Mouse (Mus musculus): ENCODE results near the gene Orm2. TPM values are rescaled to one million over a fixed set of nuclear protein-coding genes. Genes with fewer than 3 reads are reported as not detected.

Orm2 gene
- total and polyA plus RNA-seq, 2 experiments = 55.0 to 66.8 TPM

- no peak overlapping the region for H3K27ac ChIP-seq (replicated peaks; ENCODE audit: insufficient read depth, low read depth, low read length)
- WGBS = 90% methylated on average over 4 of the region's 4 CpGs
- H3K9ac ChIP-seq (ENCODE audit: low read depth, low read length) = no peak overlapping the region
Observed at GRCm38 (mm10) chr4:63382676-63383369, 20.6 kb downstream of the Orm2 start.

GRCm38 (mm10) chr4:63383474-63383873 is 21.2 kb downstream of the Orm2 start:
- Histone ChIP-seq H3K9ac (ENCODE audit: low read depth, low read length) (no peak overlapping the region), H3K27ac (replicated peaks; ENCODE audit: insufficient read depth, low read depth, low read length) (no peak overlapping the region), H3K79me2 (ENCODE audit: control insufficient read depth, insufficient read depth, low read length) (no peaks in the 10 kb centered on the region), H3K36me3 (ENCODE audit: control insufficient read depth, insufficient read depth, low read length) (no peaks in the 10 kb centered on the region), H3K4me3 (ENCODE audit: insufficient read depth, low read depth, low read length) (no peak overlapping the region), H3K27me3 (ENCODE audit: control insufficient read depth, insufficient read depth, low read length) (no peaks in the 10 kb centered on the region), H3K4me1 (ENCODE audit: control insufficient read depth, insufficient read depth, low read length) (no peaks in the 10 kb centered on the region)
- WGBS = 89% methylated on average over 12 of the region's 12 CpGs
- TF ChIP-seq CTCF (IDR thresholded peaks at IDR 0.05; ENCODE audit: low read depth, low read length) (no peak), POLR2A (IDR thresholded peaks at IDR 0.05; ENCODE audit: extremely low read depth, insufficient read depth, low read length) (no peak)
- DNase-seq (ENCODE audit: extremely low read depth, low read depth, low spot score) = no peak

More at GRCm38 (mm10) chr4:63382676-63383369, 20.6 kb downstream of the Orm2 start:
- no peak for DNase-seq (ENCODE audit: extremely low read depth, low read depth, low spot score)
- Histone ChIP-seq H3K27me3 (ENCODE audit: control insufficient read depth, insufficient read depth, low read length) (no peaks in the 10 kb centered on the region), H3K4me3 (ENCODE audit: insufficient read depth, low read depth, low read length) (no peak overlapping the region), H3K36me3 (ENCODE audit: control insufficient read depth, insufficient read depth, low read length) (no peaks in the 10 kb centered on the region), H3K79me2 (ENCODE audit: control insufficient read depth, insufficient read depth, low read length) (no peaks in the 10 kb centered on the region), H3K4me1 (ENCODE audit: control insufficient read depth, insufficient read depth, low read length) (no peaks in the 10 kb centered on the region)
- TF ChIP-seq CTCF (IDR thresholded peaks at IDR 0.05; ENCODE audit: low read depth, low read length) = no peak
- no peak for TF ChIP-seq POLR2A (IDR thresholded peaks at IDR 0.05; ENCODE audit: extremely low read depth, insufficient read depth, low read length)

- Histone ChIP-seq H3K27ac (replicated peaks; ENCODE audit: insufficient read depth, low read depth, low read length) (no peak overlapping the region), H3K9ac (ENCODE audit: low read depth, low read length) (no peak overlapping the region), H3K79me2 (ENCODE audit: control insufficient read depth, insufficient read depth, low read length) (no peaks in the 10 kb centered on the region), H3K4me3 (ENCODE audit: insufficient read depth, low read depth, low read length) (no peak overlapping the region), H3K27me3 (ENCODE audit: control insufficient read depth, insufficient read depth, low read length) (no peaks in the 10 kb centered on the region), H3K4me1 (ENCODE audit: control insufficient read depth, insufficient read depth, low read length) (no peaks in the 10 kb centered on the region), H3K36me3 (ENCODE audit: control insufficient read depth, insufficient read depth, low read length) (no peaks in the 10 kb centered on the region)
- WGBS = 97% methylated on average over 4 of the region's 4 CpGs
- DNase-seq (ENCODE audit: extremely low read depth, low read depth, low spot score) = no peak
- TF ChIP-seq CTCF (IDR thresholded peaks at IDR 0.05; ENCODE audit: low read depth, low read length) = no peak
- TF ChIP-seq POLR2A (IDR thresholded peaks at IDR 0.05; ENCODE audit: extremely low read depth, insufficient read depth, low read length) = no peak
Observed at GRCm38 (mm10) chr4:63384262-63384661, 22.0 kb downstream of the Orm2 start.

GRCm38 (mm10) chr4:63385253-63385652 is 23.0 kb downstream of the Orm2 start:
- no peaks in the 10 kb centered on the region for H3K4me1 ChIP-seq (ENCODE audit: control insufficient read depth, insufficient read depth, low read length)
- 87% methylated on average over 3 of the region's 3 CpGs for WGBS
- no peaks in the 10 kb centered on the region for H3K36me3 ChIP-seq (ENCODE audit: control insufficient read depth, insufficient read depth, low read length)

GRCm38 (mm10) chr4:63385784-63386183 is 23.5 kb downstream of the Orm2 start:
- 79% methylated on average over 11 of the region's 11 CpGs for WGBS
- no peaks in the 10 kb centered on the region for H3K4me1 ChIP-seq (ENCODE audit: control insufficient read depth, insufficient read depth, low read length)
- no peaks in the 10 kb centered on the region for H3K79me2 ChIP-seq (ENCODE audit: control insufficient read depth, insufficient read depth, low read length)
- no peak overlapping the region for H3K9ac ChIP-seq (ENCODE audit: low read depth, low read length)
- no peak for TF ChIP-seq POLR2A (IDR thresholded peaks at IDR 0.05; ENCODE audit: extremely low read depth, insufficient read depth, low read length)
- no peak overlapping the region for H3K4me3 ChIP-seq (ENCODE audit: insufficient read depth, low read depth, low read length)
- H3K27me3 ChIP-seq (ENCODE audit: control insufficient read depth, insufficient read depth, low read length) = no peaks in the 10 kb centered on the region
- no peak for DNase-seq (ENCODE audit: extremely low read depth, low read depth, low spot score)
- no peaks in the 10 kb centered on the region for H3K36me3 ChIP-seq (ENCODE audit: control insufficient read depth, insufficient read depth, low read length)
- no peak overlapping the region for H3K27ac ChIP-seq (replicated peaks; ENCODE audit: insufficient read depth, low read depth, low read length)

More at GRCm38 (mm10) chr4:63385253-63385652, 23.0 kb downstream of the Orm2 start:
- no peaks in the 10 kb centered on the region for H3K27me3 ChIP-seq (ENCODE audit: control insufficient read depth, insufficient read depth, low read length)
- H3K79me2 ChIP-seq (ENCODE audit: control insufficient read depth, insufficient read depth, low read length) = no peaks in the 10 kb centered on the region
- no peak for TF ChIP-seq POLR2A (IDR thresholded peaks at IDR 0.05; ENCODE audit: extremely low read depth, insufficient read depth, low read length)
- no peak for TF ChIP-seq CTCF (IDR thresholded peaks at IDR 0.05; ENCODE audit: low read depth, low read length)
- no peak overlapping the region for H3K27ac ChIP-seq (replicated peaks; ENCODE audit: insufficient read depth, low read depth, low read length)
- H3K4me3 ChIP-seq (ENCODE audit: insufficient read depth, low read depth, low read length) = no peak overlapping the region
- no peak for DNase-seq (ENCODE audit: extremely low read depth, low read depth, low spot score)
- H3K9ac ChIP-seq (ENCODE audit: low read depth, low read length) = no peak overlapping the region

GRCm38 (mm10) chr4:63388029-63388428 is 25.8 kb downstream of the Orm2 start:
- Histone ChIP-seq H3K27ac (replicated peaks; ENCODE audit: insufficient read depth, low read depth, low read length) (no peak overlapping the region), H3K4me1 (ENCODE audit: control insufficient read depth, insufficient read depth, low read length) (no peaks in the 10 kb centered on the region), H3K4me3 (ENCODE audit: insufficient read depth, low read depth, low read length) (no peak overlapping the region), H3K27me3 (ENCODE audit: control insufficient read depth, insufficient read depth, low read length) (no peaks in the 10 kb centered on the region), H3K79me2 (ENCODE audit: control insufficient read depth, insufficient read depth, low read length) (no peaks in the 10 kb centered on the region), H3K9ac (ENCODE audit: low read depth, low read length) (no peak overlapping the region), H3K36me3 (ENCODE audit: control insufficient read depth, insufficient read depth, low read length) (no peaks in the 10 kb centered on the region)
- 89% methylated on average over 6 of the region's 6 CpGs for WGBS
- no peak for DNase-seq (ENCODE audit: extremely low read depth, low read depth, low spot score)
- TF ChIP-seq CTCF (IDR thresholded peaks at IDR 0.05; ENCODE audit: low read depth, low read length) (no peak), POLR2A (IDR thresholded peaks at IDR 0.05; ENCODE audit: extremely low read depth, insufficient read depth, low read length) (no peak)

Measured in liver, adult 2 months (tissue).